Comparison of ENCODE assay signal across 11 mouse cellular contexts in genomic region chr3:95240900-95241299, GRCm38 (mm10). TPM values are rescaled to one million over a fixed set of nuclear protein-coding genes. Genes with fewer than 3 reads are reported as not detected.
DNase-seq lines count a peak whose midpoint lies in the region; ATAC-seq and TF ChIP-seq lines count a peak whose summit lies in the region.
"Had no signal": no experiment of that assay in that cellular context is flagged by ENCODE, and none has a peak within 500 bp of the region (broad histone marks: within the 10 kb centered on the region; RNA-seq: fewer than 3 reads in every experiment).

No protein-coding gene starts in this region.

- no peaks in the 10 kb centered on the region for H3K4me1 ChIP-seq in hindbrain, embryonic 13.5 days (replicated peaks)
- H3K4me1 ChIP-seq in hindbrain, embryonic 14.5 days (replicated peaks; ENCODE audit: control insufficient read depth, insufficient read depth, low read length): no peaks in the 10 kb centered on the region
- H3K4me1 ChIP-seq in limb, embryonic 10.5 days: peaks cover 19% of the 10 kb centered on the region
- H3K4me1 ChIP-seq in stomach, postnatal 0 days (replicated peaks; ENCODE audit: control insufficient read depth, insufficient read depth): no peaks in the 10 kb centered on the region
- H3K4me1 ChIP-seq: neural tube, embryonic 13.5 days had no signal

- no peak overlapping the region for H3K27ac ChIP-seq in hindbrain, embryonic 13.5 days
- H3K27ac ChIP-seq in hindbrain, embryonic 14.5 days: no peak overlapping the region
- peak overlapping the region; percentile 67 for H3K27ac ChIP-seq in limb, embryonic 10.5 days
- H3K27ac ChIP-seq in stomach, postnatal 0 days (replicated peaks): no peak overlapping the region
- H3K27ac ChIP-seq: neural tube, embryonic 13.5 days had no signal

- TF ChIP-seq EP300 in stomach, postnatal 0 days (optimal IDR thresholded peaks at IDR 0.05): no peak

- no peaks in the 10 kb centered on the region for H3K27me3 ChIP-seq in hindbrain, embryonic 13.5 days
- no peaks in the 10 kb centered on the region for H3K27me3 ChIP-seq in hindbrain, embryonic 14.5 days (ENCODE audit: control insufficient read depth, insufficient read depth, low read length)
- no peaks in the 10 kb centered on the region for H3K27me3 ChIP-seq in limb, embryonic 10.5 days (ENCODE audit: low read depth, poor library complexity, severe bottlenecking)
- no peaks in the 10 kb centered on the region for H3K27me3 ChIP-seq in stomach, postnatal 0 days (ENCODE audit: control insufficient read depth, insufficient read depth, low read length)
- H3K27me3 ChIP-seq: neural tube, embryonic 13.5 days had no signal

- no peak for TF ChIP-seq CTCF in stomach, postnatal 0 days (IDR thresholded peaks at IDR 0.05; ENCODE audit: low read depth)

- no peak for DNase-seq in hindbrain, embryonic 14.5 days (ENCODE audit: low spot score)
- peak; percentile 23 for DNase-seq in retina, postnatal 1 day
- no peak for DNase-seq in retina, embryonic 14.5 days (ENCODE audit: low spot score)
- DNase-seq in limb, embryonic 10.5 days (ENCODE audit: low spot score): peak; percentile 47
- no peak for DNase-seq in stomach, postnatal 0 days (ENCODE audit: low spot score)
- DNase-seq in urinary bladder, postnatal 10 days (ENCODE audit: low spot score): no peak
- no peak for DNase-seq in spleen, postnatal 10 days (ENCODE audit: low spot score in 2 of 2)
- DNase-seq: cerebellum, postnatal 14 days; lung, adult 18-20 months had no signal

- H3K4me3 ChIP-seq in hindbrain, embryonic 13.5 days: no peak overlapping the region
- H3K4me3 ChIP-seq in hindbrain, embryonic 14.5 days (replicated peaks; ENCODE audit: low read length): no peak overlapping the region
- H3K4me3 ChIP-seq in limb, embryonic 10.5 days: peak overlapping the region; percentile 36
- H3K4me3 ChIP-seq in stomach, postnatal 0 days (ENCODE audit: low read depth, low read length): no peak overlapping the region
- H3K4me3 ChIP-seq: neural tube, embryonic 13.5 days had no signal

- no peak for ATAC-seq in hindbrain, embryonic 13.5 days (ENCODE audit: low FRiP score)
- ATAC-seq in hindbrain, embryonic 14.5 days (ENCODE audit: low FRiP score): no peak
- no peak for ATAC-seq in stomach, postnatal 0 days (ENCODE audit: low FRiP score, low TSS enrichment)

- 32% methylated on average over 17 of the region's 17 CpGs for WGBS in hindbrain, embryonic 13.5 days
- 42% methylated on average over 15 of the region's 17 CpGs for WGBS in hindbrain, embryonic 14.5 days
- WGBS in limb, embryonic 10.5 days: 23% methylated on average over 17 of the region's 17 CpGs
- WGBS in stomach, postnatal 0 days: 39% methylated on average over 17 of the region's 17 CpGs

- peaks cover 51% of the 10 kb centered on the region for H3K36me3 ChIP-seq in hindbrain, embryonic 13.5 days
- peaks cover 36% of the 10 kb centered on the region for H3K36me3 ChIP-seq in hindbrain, embryonic 14.5 days (replicated peaks; ENCODE audit: control insufficient read depth, insufficient read depth)
- H3K36me3 ChIP-seq in limb, embryonic 10.5 days: peaks cover 37% of the 10 kb centered on the region
- peaks cover 8% of the 10 kb centered on the region; the same call in 1 of the 2 replicates for H3K36me3 ChIP-seq in stomach, postnatal 0 days (ENCODE audit: control insufficient read depth, insufficient read depth, low read length)

- 0 out of 2 replicates have a peak overlapping the region, but pooled peaks have one; percentile 8 for H3K9ac ChIP-seq in hindbrain, embryonic 13.5 days
- H3K9ac ChIP-seq in hindbrain, embryonic 14.5 days: no peak overlapping the region
- peak overlapping the region; percentile 38; the same call in 1 of the 2 replicates for H3K9ac ChIP-seq in stomach, postnatal 0 days (ENCODE audit: low read length)
- H3K9ac ChIP-seq: neural tube, embryonic 13.5 days had no signal

- no peak overlapping the region for H3K4me2 ChIP-seq in hindbrain, embryonic 13.5 days
- H3K4me2 ChIP-seq in hindbrain, embryonic 14.5 days (replicated peaks): no peak overlapping the region
- no peak overlapping the region for H3K4me2 ChIP-seq in stomach, postnatal 0 days (replicated peaks; ENCODE audit: low read depth)
- H3K4me2 ChIP-seq: neural tube, embryonic 13.5 days had no signal

- H3K9me3 ChIP-seq in hindbrain, embryonic 13.5 days: 0 out of 2 replicates have a peak, but pooled peaks cover 3% of the 10 kb centered on the region
- H3K9me3 ChIP-seq in hindbrain, embryonic 14.5 days (ENCODE audit: control insufficient read depth, low read length): no peaks in the 10 kb centered on the region
- no peaks in the 10 kb centered on the region for H3K9me3 ChIP-seq in limb, embryonic 10.5 days (replicated peaks)
- H3K9me3 ChIP-seq in stomach, postnatal 0 days (ENCODE audit: control insufficient read depth, low read length): no peaks in the 10 kb centered on the region
- H3K9me3 ChIP-seq: neural tube, embryonic 13.5 days had no signal

RNA-seq across cellular contexts. Expression of gene Gm128, which starts 0.5 kb away (rescaled TPM):
- 0.19 and 0.26 TPM in 2 replicates for polyA plus RNA-seq in hindbrain, embryonic 13.5 days (2015; fragmentation: Nextera tagmentation; extraction: Ambion mirVana)
- 0.16 TPM in 1 of 2 replicates, not detected in the other for polyA plus RNA-seq in hindbrain, embryonic 14.5 days (2014; fragmentation: Nextera tagmentation; extraction: Ambion mirVana)
- 0.65 and 0.92 TPM in 2 replicates for polyA plus RNA-seq in limb, embryonic 10.5 days (2016; fragmentation: Nextera tagmentation; extraction: Ambion mirVana)
- 0.21 and 0.38 TPM in 2 replicates for polyA plus RNA-seq in stomach, postnatal 0 days (2015; fragmentation: Nextera tagmentation; extraction: Ambion mirVana)

RNA-seq across cellular contexts. Expression of gene Mllt11, which starts 8.9 kb away (rescaled TPM):
- 307 and 311 TPM in 2 replicates for polyA plus RNA-seq in hindbrain, embryonic 13.5 days (2015; fragmentation: Nextera tagmentation; extraction: Ambion mirVana)
- 560 and 570 TPM in 2 replicates for polyA plus RNA-seq in hindbrain, embryonic 14.5 days (2014; fragmentation: Nextera tagmentation; extraction: Ambion mirVana)
- 12.0 and 12.3 TPM in 2 replicates for polyA plus RNA-seq in limb, embryonic 10.5 days (2016; fragmentation: Nextera tagmentation; extraction: Ambion mirVana)
- 11.0 and 11.8 TPM in 2 replicates for polyA plus RNA-seq in stomach, postnatal 0 days (2015; fragmentation: Nextera tagmentation; extraction: Ambion mirVana)

RNA-seq across cellular contexts. Expression of gene Bnipl, which starts 10.1 kb away (rescaled TPM):
- polyA plus RNA-seq in hindbrain, embryonic 13.5 days (2015; fragmentation: Nextera tagmentation; extraction: Ambion mirVana): 0.13 and 0.25 TPM in 2 replicates
- polyA plus RNA-seq in hindbrain, embryonic 14.5 days (2014; fragmentation: Nextera tagmentation; extraction: Ambion mirVana): 0.27 TPM in 1 of 2 replicates, not detected in the other
- polyA plus RNA-seq in limb, embryonic 10.5 days (2016; fragmentation: Nextera tagmentation; extraction: Ambion mirVana): 0.35 and 0.79 TPM in 2 replicates
- 16.6 and 16.8 TPM in 2 replicates for polyA plus RNA-seq in stomach, postnatal 0 days (2015; fragmentation: Nextera tagmentation; extraction: Ambion mirVana)
- polyA plus RNA-seq: neural tube, embryonic 13.5 days had no signal

RNA-seq across cellular contexts. Expression of gene Cdc42se1, which starts 12.4 kb away (rescaled TPM):
- polyA plus RNA-seq in hindbrain, embryonic 13.5 days (2015; fragmentation: Nextera tagmentation; extraction: Ambion mirVana): 65.5 and 68.9 TPM in 2 replicates
- 65.0 and 70.1 TPM in 2 replicates for polyA plus RNA-seq in hindbrain, embryonic 14.5 days (2014; fragmentation: Nextera tagmentation; extraction: Ambion mirVana)
- 82.6 and 85.3 TPM in 2 replicates for polyA plus RNA-seq in limb, embryonic 10.5 days (2016; fragmentation: Nextera tagmentation; extraction: Ambion mirVana)
- polyA plus RNA-seq in stomach, postnatal 0 days (2015; fragmentation: Nextera tagmentation; extraction: Ambion mirVana): 88.1 and 99.4 TPM in 2 replicates

RNA-seq across cellular contexts. Expression of gene Gabpb2, which starts 23.2 kb away (rescaled TPM):
- 4.5 and 4.6 TPM in 2 replicates for polyA plus RNA-seq in hindbrain, embryonic 13.5 days (2015; fragmentation: Nextera tagmentation; extraction: Ambion mirVana)
- polyA plus RNA-seq in hindbrain, embryonic 14.5 days (2014; fragmentation: Nextera tagmentation; extraction: Ambion mirVana): 3.0 and 3.9 TPM in 2 replicates
- 11.4 and 13.1 TPM in 2 replicates for polyA plus RNA-seq in limb, embryonic 10.5 days (2016; fragmentation: Nextera tagmentation; extraction: Ambion mirVana)
- polyA plus RNA-seq in stomach, postnatal 0 days (2015; fragmentation: Nextera tagmentation; extraction: Ambion mirVana): 3.3 and 3.4 TPM in 2 replicates

Comparison
In these comparisons a context has a peak if more than half of its experiments do, and no peak if none do; other contexts are left out.
1. DNase-seq: peak in retina, postnatal 1 day (single experiment) and limb, embryonic 10.5 days (single experiment); none in hindbrain, embryonic 14.5 days (single experiment), retina, embryonic 14.5 days (single experiment), stomach, postnatal 0 days (single experiment), urinary bladder, postnatal 10 days (single experiment) and spleen, postnatal 10 days (0 of 2).
2. RNA of gene Mllt11, which starts 8.9 kb away (polyA plus RNA-seq): 560 to 570 TPM in hindbrain, embryonic 14.5 days and 307 to 311 TPM in hindbrain, embryonic 13.5 days; 12.0 to 12.3 TPM in limb, embryonic 10.5 days and 11.0 to 11.8 TPM in stomach, postnatal 0 days; every median in the first group is over 10 times any median in the second.